Mouse (Mus musculus) lung, embryonic 15.5 days (tissue): ENCODE results near the gene Dusp12. TPM values are rescaled to one million over a fixed set of nuclear protein-coding genes. Genes with fewer than 3 reads are reported as not detected.

Experiments
- ATAC-seq: fragments of 200-750 bp; cut with Nextera tagmentation; 2 replicates; pipeline ENCODE4 v1.8.0; 2017; ENCODE audit warnings: moderate number of reproducible peaks, borderline replicate concordance; ENCODE audit not compliant: low FRiP score, low TSS enrichment; ENCODE audit errors: extremely low read depth
- H3K27ac ChIP-seq: fragments of 300-500 bp; sonication (generic); 2 replicates; pipeline ENCODE4 v1.5.1; 2015; ENCODE audit warnings: moderate library complexity, mild to moderate bottlenecking, inconsistent platforms
- H3K27me3 ChIP-seq: fragments of 300-500 bp; sonication (generic); 2 replicates; pipeline ENCODE4 v1.6.1; 2015; ENCODE audit warnings: inconsistent platforms
- H3K36me3 ChIP-seq: fragments of 300-500 bp; sonication (generic); 2 replicates; pipeline ENCODE4 v1.6.1; 2015; ENCODE audit warnings: inconsistent platforms
- H3K4me1 ChIP-seq: fragments of 300-500 bp; sonication (generic); 2 replicates; pipeline ENCODE4 v1.6.1; 2015; ENCODE audit warnings: inconsistent platforms
- H3K4me2 ChIP-seq: fragments of 300-500 bp; sonication (generic); 2 replicates; pipeline ENCODE4 v1.6.1; 2015; ENCODE audit warnings: inconsistent platforms, mild to moderate bottlenecking, moderate library complexity
- H3K4me3 ChIP-seq: fragments of 300-500 bp; sonication (generic); 2 replicates; pipeline ENCODE4 v1.5.1; 2015; ENCODE audit warnings: mild to moderate bottlenecking, inconsistent platforms
- H3K9ac ChIP-seq: fragments of 300-500 bp; sonication (generic); 2 replicates; pipeline ENCODE4 v1.6.1; 2015; ENCODE audit warnings: inconsistent platforms
- H3K9me3 ChIP-seq: fragments of 300-500 bp; sonication (generic); 2 replicates; pipeline ENCODE4 v1.6.1; 2016; ENCODE audit warnings: inconsistent platforms
- WGBS: fragments of 180-500 bp; shearing (Covaris S2); methylation state at CpG from one replicate; pipeline ENCODE4 v1.1.7; 2015; 5-methylcytosine and 5-hydroxymethylcytosine counted together
- polyA plus RNA-seq: library from polyadenylated mRNA; unstranded; fragments of >200 nt; fragmentation: Nextera tagmentation; extraction: Ambion mirVana; gene quantifications from 2 replicates; pipeline ENCODE4 v1.2.1, GENCODE M21; 2015

The Dusp12 gene
- polyA plus RNA-seq, 1 experiment from 2014 or later: 37.0 TPM

DNA sequence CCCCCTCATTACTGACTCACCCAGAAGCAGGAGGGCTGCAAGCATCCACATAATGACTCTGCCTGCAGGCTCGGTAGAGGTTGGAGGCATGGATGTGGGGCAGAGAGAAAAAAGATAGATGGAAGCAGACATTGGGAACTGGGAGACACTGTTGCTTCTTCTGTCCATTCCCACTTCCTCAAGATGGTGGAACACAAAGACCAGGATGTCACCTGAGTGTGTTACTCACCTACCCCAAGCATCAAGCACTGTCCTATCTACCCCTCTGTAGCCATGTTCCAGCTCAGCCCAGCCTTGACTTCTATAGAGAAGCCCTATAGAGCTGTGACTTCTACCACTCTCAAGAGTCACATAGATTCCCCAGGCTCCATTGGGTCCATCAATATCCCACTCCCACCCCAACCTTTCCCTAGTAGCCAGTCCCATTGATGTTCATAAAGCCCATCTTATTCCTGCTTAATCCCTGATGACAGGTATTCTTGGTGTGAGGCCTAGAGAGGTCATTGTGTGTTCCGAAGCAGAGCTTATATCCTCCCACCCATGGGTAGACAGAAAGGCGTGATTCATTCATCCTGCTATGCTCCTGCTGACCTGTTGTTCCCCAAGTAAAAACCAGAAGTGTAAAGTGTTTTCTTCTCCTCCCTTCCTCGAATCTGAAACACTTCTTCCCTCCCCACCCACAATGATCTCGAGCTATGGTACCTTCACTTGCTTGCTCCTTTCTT is 27.7 kb upstream of the Dusp12 start, which contains the start of gene Fcrlb:
Gene Fcrlb, minus strand, starts transcription at position 51 of the 725 bp plus-strand sequence.
- Histone ChIP-seq H3K4me2 (no peak within 1 kb of the TSS), H3K27ac (no peak within 1 kb of the TSS), H3K9me3 (no peaks in the 10 kb centered on the region), H3K4me1 (peaks cover 6% of the 10 kb centered on the region), H3K4me3 (no peak within 1 kb of the TSS), H3K36me3 (no peaks in the 10 kb centered on the region), H3K9ac (no peak within 1 kb of the TSS), H3K27me3 (peaks cover 19% of the 10 kb centered on the region)
- ATAC-seq: no peak
- 64% methylated on average over 5 of the region's 5 CpGs for WGBS

DNA sequence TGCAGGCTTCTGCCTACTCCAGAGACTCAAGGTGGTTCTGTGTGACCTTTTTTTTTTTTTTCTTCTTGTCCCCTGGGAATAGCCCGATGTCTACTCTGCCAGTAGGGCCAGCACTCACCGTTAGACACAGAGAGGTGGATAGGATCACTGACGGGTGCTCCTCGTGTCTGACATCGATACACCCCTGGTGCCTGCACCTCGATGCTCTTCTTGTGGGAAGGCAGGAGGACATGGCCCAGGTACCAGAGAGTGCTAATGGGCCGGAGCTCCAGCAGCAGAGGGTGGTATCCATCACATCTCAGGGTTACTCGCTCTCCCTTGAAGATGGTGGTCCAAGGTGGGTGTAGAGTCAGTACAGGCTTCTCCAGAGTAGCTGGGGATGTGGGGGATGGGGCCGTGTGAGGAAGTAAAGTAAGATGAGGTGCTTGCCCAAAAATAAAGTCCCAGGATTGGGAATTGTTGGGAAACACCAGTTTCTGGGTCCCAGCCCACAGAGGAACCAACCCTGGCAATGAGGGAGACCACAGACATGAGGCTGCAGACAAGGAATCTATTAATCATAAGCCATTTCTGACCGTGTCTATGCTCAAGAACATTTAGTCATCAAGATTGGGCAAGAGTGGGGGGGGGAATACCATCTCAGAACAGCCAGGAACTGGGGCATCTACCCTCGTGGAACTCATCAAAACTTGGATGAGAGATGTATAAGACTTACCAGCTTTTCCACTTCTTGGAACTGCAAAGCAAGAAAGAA is 26.7 kb upstream of the Dusp12 start:
- Histone ChIP-seq H3K36me3 (no peaks in the 10 kb centered on the region), H3K27me3 (peaks cover 29% of the 10 kb centered on the region), H3K4me1 (peaks cover 13% of the 10 kb centered on the region), H3K9ac (no peak overlapping the region), H3K27ac (no peak overlapping the region), H3K9me3 (no peaks in the 10 kb centered on the region), H3K4me2 (no peak overlapping the region), H3K4me3 (no peak overlapping the region)
- 74% methylated on average over 11 of the region's 11 CpGs for WGBS
- no peak for ATAC-seq

DNA sequence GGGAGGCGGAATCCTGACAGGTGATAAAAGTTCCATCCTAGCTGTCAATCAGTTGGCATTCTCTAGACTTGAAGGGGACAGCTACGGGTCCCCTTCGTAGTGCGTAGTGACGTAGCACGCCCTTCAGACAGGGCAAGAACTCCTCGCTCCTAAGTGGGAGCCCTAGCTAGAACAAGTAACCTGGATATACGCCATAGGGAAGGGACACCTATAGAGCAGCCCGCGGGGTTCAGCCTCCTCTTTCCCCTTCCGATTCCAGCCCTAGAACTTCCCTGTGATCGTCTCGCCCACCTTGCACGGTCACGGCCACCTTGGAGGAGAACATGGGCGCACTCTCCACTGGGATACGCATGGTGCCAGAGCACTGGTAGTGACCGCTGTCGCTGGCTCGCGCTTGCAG is 23.0 kb upstream of the Dusp12 start:
- Histone ChIP-seq H3K4me2 (peak overlapping the region; percentile 84), H3K4me1 (peaks cover 13% of the 10 kb centered on the region), H3K27me3 (peaks cover 49% of the 10 kb centered on the region), H3K9me3 (no peaks in the 10 kb centered on the region), H3K9ac (no peak overlapping the region), H3K27ac (no peak overlapping the region), H3K36me3 (no peaks in the 10 kb centered on the region), H3K4me3 (peak overlapping the region; percentile 44)
- ATAC-seq: peak; percentile 53; the same call in 1 of the 2 replicates
- WGBS: 4% methylated on average over 21 of the region's 21 CpGs

DNA sequence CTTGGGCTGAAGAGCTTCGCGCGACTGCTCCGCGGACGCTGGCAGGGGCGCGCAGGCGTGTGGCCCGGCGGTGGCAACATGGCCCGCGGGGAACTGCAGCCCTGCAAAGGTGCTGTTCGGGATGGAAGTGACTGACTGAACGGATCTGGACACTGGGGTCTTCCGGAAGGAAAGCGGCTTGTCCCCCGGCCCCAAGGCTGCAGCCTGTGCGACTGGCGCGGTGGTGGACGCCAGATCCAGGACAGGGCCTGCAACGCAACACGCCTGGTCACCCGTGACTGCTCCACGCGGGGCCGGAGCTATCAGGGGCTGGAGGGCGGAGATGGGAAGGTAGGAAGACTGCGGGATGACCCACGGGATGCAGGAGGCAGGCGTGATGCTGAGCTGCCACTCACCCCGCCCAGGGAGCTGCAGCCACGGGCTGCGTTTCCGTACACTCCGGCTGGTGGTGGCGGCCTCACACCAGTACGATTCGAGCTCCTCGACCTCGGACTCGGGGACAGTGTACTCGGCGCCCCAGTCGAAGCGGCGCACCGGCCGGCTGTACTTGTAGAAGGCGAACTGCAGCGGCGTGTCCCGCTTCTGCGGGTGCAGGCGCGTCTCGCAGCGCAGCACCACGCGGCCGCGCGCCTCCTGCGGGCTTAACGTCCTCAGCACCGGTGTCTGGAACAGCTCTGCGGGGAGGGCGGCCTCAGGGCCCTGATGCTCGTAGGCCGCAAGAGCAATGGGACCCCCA is 22.3 kb upstream of the Dusp12 start:
- H3K4me2 ChIP-seq: peak overlapping the region; percentile 84
- peak; percentile 65 for ATAC-seq
- H3K27me3 ChIP-seq: peaks cover 49% of the 10 kb centered on the region
- 2% methylated on average over 71 of the region's 71 CpGs for WGBS
- peaks cover 13% of the 10 kb centered on the region for H3K4me1 ChIP-seq
- H3K36me3 ChIP-seq: no peaks in the 10 kb centered on the region
- 0 out of 2 replicates have a peak overlapping the region, but pooled peaks have one; percentile 14 for H3K9ac ChIP-seq
- H3K27ac ChIP-seq: no peak overlapping the region
- H3K9me3 ChIP-seq: no peaks in the 10 kb centered on the region
- H3K4me3 ChIP-seq: peak overlapping the region; percentile 44

GRCm38 (mm10) chr1:170907111-170907455 is 21.7 kb upstream of the Dusp12 start:
- 20% methylated on average over 11 of the region's 11 CpGs for WGBS
- ATAC-seq: no peak
- no peak overlapping the region for H3K9ac ChIP-seq

GRCm38 (mm10) chr1:170903485-170903884 is 18.1 kb upstream of the Dusp12 start:
- H3K4me3 ChIP-seq: no peak overlapping the region
- H3K9me3 ChIP-seq: no peaks in the 10 kb centered on the region
- H3K9ac ChIP-seq: no peak overlapping the region
- WGBS: 29% methylated on average over 5 of the region's 5 CpGs
- H3K4me2 ChIP-seq: no peak overlapping the region
- H3K36me3 ChIP-seq: no peaks in the 10 kb centered on the region
- no peak for ATAC-seq
- H3K27me3 ChIP-seq: peaks cover 55% of the 10 kb centered on the region
- H3K4me1 ChIP-seq: peaks cover 15% of the 10 kb centered on the region
- H3K27ac ChIP-seq: no peak overlapping the region

More at GRCm38 (mm10) chr1:170907111-170907455, 21.7 kb upstream of the Dusp12 start:
- Histone ChIP-seq H3K27me3 (peaks cover 54% of the 10 kb centered on the region), H3K4me2 (peak overlapping the region; percentile 84), H3K4me1 (peaks cover 13% of the 10 kb centered on the region), H3K36me3 (no peaks in the 10 kb centered on the region), H3K27ac (no peak overlapping the region), H3K4me3 (peak overlapping the region; percentile 44), H3K9me3 (no peaks in the 10 kb centered on the region)

DNA sequence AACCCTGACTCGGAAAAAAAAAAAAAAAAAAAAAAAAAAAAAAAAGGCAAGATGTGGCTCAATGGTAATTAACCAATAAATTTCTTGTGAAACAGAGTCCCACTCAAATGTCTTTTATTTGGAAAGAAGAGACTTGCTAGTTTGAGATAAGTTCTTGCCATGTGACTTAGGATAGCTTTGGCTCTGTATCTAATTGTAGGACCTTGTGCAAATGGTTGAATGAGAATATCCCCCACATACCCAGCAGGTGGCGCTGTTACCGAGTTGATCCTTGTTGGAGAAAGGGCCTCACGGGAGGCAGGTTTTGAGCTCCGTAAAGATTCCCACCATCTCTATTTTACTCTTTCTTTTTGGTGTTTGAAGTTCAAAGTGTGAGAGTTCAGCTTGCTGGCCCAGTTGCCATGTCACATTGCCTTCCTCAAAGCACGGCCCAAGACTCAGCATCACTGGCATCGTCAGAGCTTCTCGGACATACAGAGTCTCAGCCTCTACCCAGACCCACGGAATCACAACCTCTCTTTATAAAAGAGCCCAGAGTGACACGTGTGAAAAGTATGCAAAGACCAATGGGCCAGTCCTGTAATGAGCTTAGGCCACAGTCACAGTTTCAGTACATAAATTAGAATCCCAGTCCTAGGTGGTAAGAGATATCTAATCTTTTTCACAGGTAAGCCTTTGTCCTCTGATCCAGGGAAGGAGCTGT is 16.3 kb upstream of the Dusp12 start:
- H3K9ac ChIP-seq: no peak overlapping the region
- ATAC-seq: no peak
- peaks cover 4% of the 10 kb centered on the region; the same call in 1 of the 2 replicates for H3K4me1 ChIP-seq
- peak overlapping the region; percentile 41; the same call in 1 of the 2 replicates for H3K4me2 ChIP-seq
- H3K27ac ChIP-seq: no peak overlapping the region
- no peak overlapping the region for H3K4me3 ChIP-seq
- peaks cover 47% of the 10 kb centered on the region for H3K27me3 ChIP-seq
- H3K9me3 ChIP-seq: no peaks in the 10 kb centered on the region
- no peaks in the 10 kb centered on the region for H3K36me3 ChIP-seq
- WGBS: 26% methylated on average over 10 of the region's 10 CpGs

DNA sequence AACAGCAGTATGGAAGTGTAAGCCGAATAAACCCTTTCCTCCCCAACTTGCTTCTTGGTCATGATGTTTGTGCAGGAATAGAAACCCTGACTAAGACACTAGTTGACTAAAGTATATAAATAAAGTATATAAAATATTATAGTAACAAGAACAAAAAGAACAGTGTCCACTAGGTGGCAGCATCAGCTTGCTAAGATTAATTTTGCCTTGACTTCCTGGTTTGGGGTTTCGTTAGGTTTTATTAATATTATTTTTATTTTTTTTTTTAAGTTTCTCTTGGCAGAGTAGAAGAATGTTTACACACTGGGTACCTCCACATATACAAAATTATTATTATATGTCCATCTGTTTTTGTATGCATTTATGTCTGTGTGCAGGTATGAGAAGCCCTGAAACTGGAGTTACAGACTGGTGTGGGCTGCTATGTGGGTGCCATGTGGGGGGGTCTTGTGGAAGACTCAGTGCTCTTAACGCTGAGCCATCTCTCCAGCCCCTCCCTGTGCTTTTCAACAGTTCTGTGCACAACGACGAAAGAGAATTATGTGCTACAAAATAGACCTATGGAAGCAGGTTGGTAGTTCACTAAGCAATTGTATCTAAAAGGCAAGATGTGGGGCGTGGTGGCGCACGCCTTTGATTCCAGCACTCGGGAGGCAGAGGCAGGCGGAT is 15.6 kb upstream of the Dusp12 start:
- ATAC-seq: no peak
- no peak overlapping the region for H3K9ac ChIP-seq
- H3K27me3 ChIP-seq: peaks cover 39% of the 10 kb centered on the region
- H3K4me2 ChIP-seq: peak overlapping the region; percentile 41
- 32% methylated on average over 10 of the region's 10 CpGs for WGBS
- H3K27ac ChIP-seq: no peak overlapping the region
- H3K4me3 ChIP-seq: no peak overlapping the region
- H3K4me1 ChIP-seq: peaks cover 4% of the 10 kb centered on the region; the same call in 1 of the 2 replicates
- no peaks in the 10 kb centered on the region for H3K36me3 ChIP-seq
- H3K9me3 ChIP-seq: no peaks in the 10 kb centered on the region

DNA sequence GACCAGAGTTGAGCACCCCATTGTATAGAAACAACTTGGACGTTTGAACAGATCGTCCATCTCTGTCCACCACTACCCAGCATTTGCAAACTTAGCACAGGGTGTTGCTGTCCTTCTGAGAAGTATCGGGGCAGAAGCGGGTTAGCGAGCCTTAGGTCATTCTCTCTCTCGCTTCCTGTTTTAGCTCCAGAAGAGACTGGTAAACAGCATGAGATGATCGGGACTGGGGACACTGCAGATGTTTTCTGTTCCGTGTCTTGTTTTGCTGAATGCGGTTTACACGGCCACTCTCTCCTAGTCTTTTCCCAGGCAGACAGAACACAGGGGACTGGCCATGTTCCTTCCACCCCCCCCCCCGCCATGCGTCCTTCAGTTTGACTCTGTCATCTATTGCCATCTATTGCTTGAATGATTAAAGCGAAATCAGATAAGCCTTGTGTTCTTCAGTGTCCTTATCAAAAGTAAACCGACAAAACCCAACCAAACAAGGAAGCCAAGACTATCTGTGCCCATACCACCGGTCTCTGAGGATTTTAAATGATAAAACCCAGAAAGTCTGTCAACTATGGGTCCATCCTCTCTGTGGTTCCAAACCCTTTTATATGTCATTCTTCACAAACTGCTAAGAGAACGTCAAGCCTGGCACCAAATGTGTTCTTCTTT is 13.2 kb upstream of the Dusp12 start:
- whole genome bisulfite sequencing: 41% methylated on average over 16 of the region's 16 CpGs
- peaks cover 31% of the 10 kb centered on the region for H3K27me3 ChIP-seq
- H3K27ac ChIP-seq: no peak overlapping the region
- peaks cover 4% of the 10 kb centered on the region; the same call in 1 of the 2 replicates for H3K4me1 ChIP-seq
- H3K4me3 ChIP-seq: no peak overlapping the region
- H3K36me3 ChIP-seq: no peaks in the 10 kb centered on the region
- H3K4me2 ChIP-seq: no peak overlapping the region
- ATAC-seq: no peak
- H3K9ac ChIP-seq: no peak overlapping the region
- H3K9me3 ChIP-seq: no peaks in the 10 kb centered on the region

GRCm38 (mm10) chr1:170896651-170897281 is 11.4 kb upstream of the Dusp12 start:
- Histone ChIP-seq H3K9ac (no peak overlapping the region), H3K4me3 (no peak overlapping the region), H3K36me3 (no peaks in the 10 kb centered on the region), H3K9me3 (no peaks in the 10 kb centered on the region), H3K4me1 (peaks cover 4% of the 10 kb centered on the region; the same call in 1 of the 2 replicates), H3K4me2 (no peak overlapping the region), H3K27me3 (peaks cover 23% of the 10 kb centered on the region), H3K27ac (no peak overlapping the region)
- 71% methylated on average over 5 of the region's 5 CpGs for WGBS
- no peak for ATAC-seq
